Mouse (Mus musculus) bone marrow macrophage, adult 2 months (primary cell): ENCODE measurements around the gene Gm20388.

Source experiments
- CTCF ChIP-seq: IDR thresholded peaks from 2 replicates; pipeline ENCODE4 v1.5.1; 2012; ENCODE audit warnings: low read depth, mild to moderate bottlenecking, low read length, moderate library complexity
- POLR2A ChIP-seq: IDR thresholded peaks from 2 replicates; pipeline ENCODE4 v1.6.1; 2012; ENCODE audit warnings: mild to moderate bottlenecking, low read depth, low read length, borderline replicate concordance

DNA sequence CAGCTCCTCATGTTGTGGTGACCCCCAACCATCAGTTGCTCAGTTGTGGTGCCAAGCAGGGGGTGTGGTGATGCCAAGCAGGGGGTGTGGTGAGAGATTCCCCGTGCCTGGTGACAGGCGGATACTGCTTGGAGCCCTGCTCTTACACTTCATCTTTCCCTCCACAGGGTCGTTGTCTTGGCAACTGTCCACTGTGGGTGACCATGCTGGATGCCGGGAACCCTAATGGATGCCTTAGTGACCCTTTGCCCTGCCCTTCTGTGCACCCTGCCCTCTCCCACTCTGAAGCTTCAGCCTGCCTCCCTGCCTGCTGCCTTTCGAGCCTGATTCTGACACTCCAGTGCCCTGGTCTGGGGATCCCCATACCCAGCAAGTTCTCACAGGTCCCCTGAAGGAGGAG is 427.0 kb downstream of the Gm20388 start:
- TF ChIP-seq CTCF, result no peak
- no peak for TF ChIP-seq POLR2A
